Mouse (Mus musculus) neural tube, embryonic 11.5 days (tissue): ENCODE data around the gene Tpsb2. TPM values are rescaled to one million over a fixed set of nuclear protein-coding genes. Genes with fewer than 3 reads are reported as not detected.

Source experiments
- polyA plus RNA-seq: library from polyadenylated mRNA; unstranded; fragments of >200 nt; fragmentation: Nextera tagmentation; extraction: Ambion mirVana; gene quantifications from 2 replicates; pipeline ENCODE4 v1.2.1, GENCODE M21; 2014

The Tpsb2 gene
- polyA plus RNA-seq, 1 experiment from 2014 or later = not detected

Other genes with a start within 250 kb of the Tpsb2 start
- gene Ptx4, start 245.5 kb upstream of the Tpsb2 start, polyA plus RNA-seq = not detected in 2 replicates
- 20.5 and 22.4 TPM in 2 replicates for gene Clcn7, start 232.9 kb upstream of the Tpsb2 start, polyA plus RNA-seq
- not detected in 2 replicates for gene Ccdc154, start 203.8 kb upstream of the Tpsb2 start, polyA plus RNA-seq
- gene Gm38655, start 190.8 kb upstream of the Tpsb2 start, polyA plus RNA-seq = not detected in 2 replicates
- gene BC003965, start 181.8 kb upstream of the Tpsb2 start, polyA plus RNA-seq = 30.5 and 31.8 TPM in 2 replicates
- gene Unkl, start 177.9 kb upstream of the Tpsb2 start, polyA plus RNA-seq = 5.6 and 6.9 TPM in 2 replicates
- 51.9 and 58.7 TPM in 2 replicates for gene Gnptg, start 126.2 kb upstream of the Tpsb2 start, polyA plus RNA-seq
- 59.8 and 63.6 TPM in 2 replicates for gene Tsr3, start 126.1 kb upstream of the Tpsb2 start, polyA plus RNA-seq
- 1.4 and 1.8 TPM in 2 replicates for gene Baiap3, start 109.9 kb upstream of the Tpsb2 start, polyA plus RNA-seq
- gene Ube2i, start 91.7 kb upstream of the Tpsb2 start, polyA plus RNA-seq = 774 and 803 TPM in 2 replicates
- 0.25 TPM in 1 of 2 replicates, not detected in the other for gene Prss34, start 67.9 kb upstream of the Tpsb2 start, polyA plus RNA-seq
- gene Prss28, start 57.7 kb upstream of the Tpsb2 start, polyA plus RNA-seq = not detected in 2 replicates
- gene Prss29, start 47.7 kb upstream of the Tpsb2 start, polyA plus RNA-seq = not detected in 2 replicates
- not detected in 2 replicates for gene Tpsab1, start 20.7 kb upstream of the Tpsb2 start, polyA plus RNA-seq
- 0.37 and 0.46 TPM in 2 replicates for gene Tpsg1, start 3.0 kb downstream of the Tpsb2 start, polyA plus RNA-seq
- gene Cacna1h, start 67.5 kb downstream of the Tpsb2 start, polyA plus RNA-seq = 9.7 and 13.3 TPM in 2 replicates
- 0.25 and 0.46 TPM in 2 replicates for gene Tekt4, start 88.3 kb downstream of the Tpsb2 start, polyA plus RNA-seq
- not detected in 2 replicates for gene Sstr5, start 131.0 kb downstream of the Tpsb2 start, polyA plus RNA-seq
- 6.5 and 9.1 TPM in 2 replicates for gene Sox8, start 204.4 kb downstream of the Tpsb2 start, polyA plus RNA-seq
- gene Lmf1, start 212.8 kb downstream of the Tpsb2 start, polyA plus RNA-seq = 23.6 and 23.9 TPM in 2 replicates